Mouse (Mus musculus): Measurements from ENCODE around the gene Lats2.
A peak's percentile ranks its signal among the peaks of the same experiment; 100 is the strongest.
"Not testable (repeated sequence)": the region's sequence is repeated elsewhere in the genome, so short reads cannot be mapped to it uniquely, and the experiment has no call there.

Lats2 gene

DNA sequence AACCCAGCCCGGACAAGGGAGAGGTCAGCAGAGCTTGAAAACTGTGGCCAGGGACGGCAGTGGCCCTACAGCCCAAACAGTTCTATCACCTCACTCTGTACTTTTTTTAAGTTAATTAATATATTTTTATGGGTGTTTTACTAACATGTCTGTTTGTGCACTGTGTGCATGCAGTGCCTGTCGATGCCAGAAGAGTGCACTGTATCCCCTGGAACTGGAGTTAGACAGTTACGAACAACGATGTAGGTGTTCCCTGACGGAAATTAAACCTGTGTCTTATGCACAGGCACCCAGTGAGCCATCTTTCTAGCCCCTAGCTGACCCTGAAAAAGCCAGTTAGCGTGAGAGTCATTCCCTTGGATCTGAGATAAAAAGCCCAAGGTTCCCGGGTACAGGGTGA is 62.6 kb downstream of the Lats2 start:
- DNase-seq (ENCODE audit: low read depth), result peak; percentile 27

DNA sequence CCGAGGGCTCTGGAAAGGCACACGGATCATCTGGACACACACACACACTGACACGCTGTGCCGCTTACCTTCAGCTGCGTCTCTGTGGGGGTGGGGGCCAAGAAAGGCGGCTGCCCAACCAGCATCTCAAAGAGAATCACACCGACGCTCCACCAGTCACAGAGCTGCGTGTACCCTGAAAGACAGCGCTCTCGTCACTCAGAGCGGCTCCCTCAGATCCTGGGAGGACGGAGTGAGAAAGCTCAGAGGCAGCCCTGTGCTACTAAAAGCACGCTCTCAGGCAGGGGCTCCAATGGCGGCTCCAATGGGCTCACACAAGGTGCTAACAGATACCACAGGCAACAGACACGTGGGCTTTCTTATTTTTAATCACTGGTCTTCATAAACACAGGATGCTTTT is 63.9 kb downstream of the Lats2 start:
- no peak for DNase-seq (ENCODE audit: low read depth)

DNA sequence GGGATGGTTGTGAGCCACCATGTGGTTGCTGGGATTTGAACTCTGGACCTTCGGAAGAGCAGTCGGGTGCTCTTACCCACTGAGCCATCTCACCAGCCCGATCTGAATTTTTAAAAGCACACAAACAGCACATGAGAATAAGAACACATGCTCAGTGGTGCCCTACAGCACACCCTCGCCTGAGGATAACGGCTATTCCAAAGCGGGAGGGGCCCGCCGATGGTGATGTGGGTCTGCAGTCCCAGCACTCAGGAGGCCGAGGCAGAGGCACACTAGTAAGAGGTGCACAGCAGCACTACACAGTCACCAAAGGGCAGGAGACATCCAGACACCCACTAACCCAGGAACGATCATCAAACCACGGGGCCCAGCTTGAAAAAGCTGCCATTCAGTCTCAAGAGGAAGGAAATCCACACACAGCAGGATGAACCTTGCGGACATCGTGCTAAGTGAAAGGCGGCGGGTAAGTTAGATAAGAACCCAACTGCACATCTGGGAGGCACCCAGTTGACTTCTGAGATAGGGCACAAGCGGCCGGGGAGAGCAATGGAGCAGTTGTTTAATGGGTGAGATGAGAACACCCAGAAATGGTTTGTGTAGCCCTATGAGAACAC is 65.6 kb downstream of the Lats2 start:
- DNase-seq (ENCODE audit: low read depth), result no peak

DNA sequence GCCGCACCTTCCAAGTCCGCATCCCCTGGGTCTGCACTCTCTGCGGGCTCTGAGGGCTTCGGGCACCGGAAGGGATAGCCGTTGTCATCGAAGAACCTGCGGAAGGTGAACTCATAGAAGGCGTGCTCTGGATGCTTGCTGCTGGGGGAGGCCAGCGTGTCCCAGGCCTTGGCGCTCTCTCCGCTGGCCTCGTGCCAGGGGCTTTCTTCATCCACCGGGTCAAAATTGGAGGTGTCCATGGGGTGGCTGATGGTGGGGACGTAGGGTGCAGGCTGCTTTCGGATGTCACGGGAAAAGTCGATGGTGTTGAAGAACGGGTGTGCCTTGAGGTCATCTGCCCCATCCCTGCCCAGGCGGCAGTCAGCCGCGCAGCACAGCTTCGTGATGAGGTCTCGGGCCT is 66.9 kb downstream of the Lats2 start:
- no peak for DNase-seq (ENCODE audit: low read depth)

DNA sequence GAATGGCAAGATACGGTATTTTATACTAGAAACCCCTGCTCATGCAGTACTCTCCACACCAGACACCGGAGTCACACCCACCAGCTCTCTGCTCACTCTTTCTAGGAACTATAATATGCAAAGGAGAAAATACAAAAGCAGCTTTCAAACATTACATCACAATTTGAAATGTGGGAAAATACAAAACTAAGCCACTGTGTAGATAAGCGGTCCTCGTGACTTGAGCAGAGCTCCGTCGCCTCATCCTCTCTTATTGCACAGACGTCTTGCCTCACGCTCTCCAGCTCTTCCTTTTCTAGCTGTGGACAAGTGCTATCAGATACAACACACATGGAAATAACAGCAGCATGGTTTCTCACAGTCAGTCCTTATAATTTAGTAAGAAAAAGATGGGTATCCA is 67.5 kb downstream of the Lats2 start:
- no peak for DNase-seq (ENCODE audit: low read depth)

DNA sequence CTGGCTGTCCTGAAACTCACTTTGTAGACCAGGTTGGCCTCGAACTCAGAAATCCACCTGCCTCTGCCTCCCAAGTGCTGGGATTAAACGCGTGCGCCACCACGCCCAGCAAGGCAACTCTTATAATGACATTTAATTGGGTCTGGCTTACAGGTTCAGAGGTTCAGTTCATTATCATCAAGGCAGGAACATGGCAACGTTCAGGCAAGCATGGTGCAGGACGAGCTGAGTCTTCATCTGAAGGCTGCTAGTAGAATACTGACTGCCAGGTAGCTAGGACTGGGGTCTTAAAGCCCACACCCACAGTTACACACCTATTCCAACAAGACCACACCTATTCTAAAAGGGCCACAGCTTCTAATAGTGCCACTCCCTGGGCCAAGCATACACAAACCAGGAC is 70.1 kb downstream of the Lats2 start:
- not testable (repeated sequence) for DNase-seq (ENCODE audit: low read depth)

DNA sequence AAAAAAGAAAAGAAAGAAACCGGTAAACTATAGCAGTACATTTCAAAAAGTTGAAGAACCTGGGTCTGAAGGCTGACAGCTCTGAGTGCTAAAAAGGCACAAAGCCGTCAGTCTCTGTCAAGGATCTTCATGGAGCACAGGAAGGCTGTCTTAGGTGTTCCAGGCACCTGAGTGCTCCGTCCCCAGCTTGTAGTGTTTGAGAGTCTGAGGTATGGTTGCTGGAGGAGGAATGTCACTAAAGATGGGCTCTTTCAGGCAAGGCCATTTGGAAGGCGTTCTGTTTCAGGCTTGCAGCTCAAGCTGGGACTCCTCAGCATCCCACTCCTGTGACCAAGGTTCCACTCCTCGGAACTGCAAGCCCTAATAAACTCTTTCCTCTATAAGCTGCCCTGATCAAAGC is 70.7 kb downstream of the Lats2 start:
- no peak for DNase-seq (ENCODE audit: low read depth)

DNA sequence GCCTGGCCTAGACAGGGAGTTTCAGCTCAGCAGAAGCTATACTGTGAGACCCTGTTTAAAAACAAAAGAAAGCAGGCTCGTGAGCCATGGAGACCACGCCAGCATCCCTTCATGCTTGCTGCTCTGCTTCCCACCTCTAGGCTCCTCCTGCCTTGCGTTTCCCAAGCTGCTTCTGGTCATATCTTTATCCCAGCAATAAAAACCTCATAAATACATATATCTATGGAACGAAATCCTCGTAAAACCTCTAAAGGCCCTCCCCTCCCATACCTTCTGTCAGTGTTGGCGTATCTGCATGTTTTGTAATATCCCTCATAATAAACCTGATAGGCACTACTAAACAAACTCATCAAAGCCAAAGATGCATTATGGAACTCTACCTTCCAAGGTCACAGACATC is 71.5 kb downstream of the Lats2 start:
- DNase-seq (ENCODE audit: low read depth), result no peak

DNA sequence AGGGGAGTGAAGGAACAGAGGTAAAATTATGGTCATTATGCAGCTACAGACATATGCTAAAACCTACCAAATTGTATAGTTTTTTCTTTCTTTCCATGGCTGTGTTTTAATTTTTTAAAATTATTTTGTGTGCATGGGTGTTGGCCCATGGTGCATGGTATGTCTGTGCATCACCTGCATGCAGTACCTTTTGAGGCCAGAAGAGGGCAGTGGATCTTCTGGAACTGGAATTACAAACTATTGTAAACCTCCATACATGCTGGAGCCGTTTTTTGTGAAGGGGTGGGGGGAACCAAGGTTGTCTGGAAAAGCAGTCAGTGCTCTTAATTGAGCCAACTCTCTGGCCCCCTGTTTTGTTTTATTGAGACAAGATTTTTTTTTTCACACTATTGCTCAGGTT is 73.6 kb downstream of the Lats2 start:
- peak; percentile 76 for DNase-seq (ENCODE audit: low read depth)

DNA sequence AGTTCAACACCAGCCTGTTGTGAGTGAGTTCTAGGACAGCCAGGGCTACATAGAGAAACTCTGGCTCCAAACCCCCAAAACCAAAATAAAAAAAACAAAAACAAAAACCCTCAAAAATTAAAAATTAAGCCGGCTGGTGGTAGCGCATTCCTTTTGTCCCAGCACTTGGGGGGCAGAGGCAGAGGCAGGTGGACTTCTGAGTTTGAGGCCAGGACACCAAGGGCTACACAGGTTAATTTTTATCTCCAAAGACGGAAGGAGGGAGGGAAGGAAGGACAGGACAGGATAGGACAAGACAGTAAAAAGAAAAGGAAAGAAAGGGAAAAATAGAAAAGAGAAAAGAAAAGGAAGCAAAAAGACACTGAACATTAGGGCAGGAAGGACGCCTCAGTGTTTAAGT is 75.4 kb downstream of the Lats2 start:
- no peak for DNase-seq (ENCODE audit: low read depth)

DNA sequence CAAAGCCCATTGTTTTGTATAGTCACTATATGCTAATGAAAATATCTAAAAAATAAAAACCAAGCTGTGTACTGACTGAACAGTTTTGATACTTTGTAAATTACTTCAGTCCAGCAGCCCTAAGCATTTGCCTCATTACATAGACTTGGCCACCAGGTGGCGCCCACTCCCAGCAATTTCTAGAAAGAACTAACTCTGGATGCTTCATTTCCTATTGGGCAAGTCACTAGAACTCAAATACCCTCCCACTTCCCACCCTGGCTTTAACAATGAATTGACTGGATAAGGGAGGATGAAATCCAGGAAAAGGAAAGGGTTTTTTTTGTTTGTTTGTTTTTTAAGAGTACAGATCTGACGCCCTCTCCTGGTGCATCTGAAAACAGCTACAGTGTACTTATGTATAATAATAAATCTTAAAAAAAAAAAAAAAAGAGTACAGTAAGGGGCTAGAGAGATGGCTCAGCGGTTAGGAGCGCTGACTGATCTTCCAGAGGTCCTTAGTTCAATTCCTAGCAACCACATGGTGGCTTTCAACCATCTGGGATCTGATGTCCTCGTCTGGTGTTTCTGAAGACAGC is 78.1 kb downstream of the Lats2 start:
- peak; percentile 92 for DNase-seq (ENCODE audit: low read depth)

DNA sequence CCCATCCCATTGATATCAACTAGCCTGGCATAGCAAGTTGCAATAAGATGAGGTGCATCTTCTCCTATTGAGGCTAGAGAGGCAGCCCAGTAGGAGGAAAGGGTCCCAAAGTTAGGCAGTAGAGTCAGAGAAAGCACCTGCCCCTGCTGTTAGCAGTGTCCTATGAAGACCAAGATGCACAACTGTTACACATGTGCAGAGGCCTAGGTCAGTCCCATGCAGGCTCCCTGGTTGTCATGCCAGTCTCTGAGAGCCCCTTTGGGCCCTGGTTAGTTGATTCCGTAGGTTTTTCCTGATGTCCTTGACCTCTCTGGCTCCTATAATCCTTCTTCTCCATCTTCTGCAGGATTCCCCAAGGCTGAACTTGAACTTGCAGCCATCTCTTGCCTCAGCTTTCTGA is 78.7 kb downstream of the Lats2 start:
- DNase-seq (ENCODE audit: low read depth), result no peak

DNA sequence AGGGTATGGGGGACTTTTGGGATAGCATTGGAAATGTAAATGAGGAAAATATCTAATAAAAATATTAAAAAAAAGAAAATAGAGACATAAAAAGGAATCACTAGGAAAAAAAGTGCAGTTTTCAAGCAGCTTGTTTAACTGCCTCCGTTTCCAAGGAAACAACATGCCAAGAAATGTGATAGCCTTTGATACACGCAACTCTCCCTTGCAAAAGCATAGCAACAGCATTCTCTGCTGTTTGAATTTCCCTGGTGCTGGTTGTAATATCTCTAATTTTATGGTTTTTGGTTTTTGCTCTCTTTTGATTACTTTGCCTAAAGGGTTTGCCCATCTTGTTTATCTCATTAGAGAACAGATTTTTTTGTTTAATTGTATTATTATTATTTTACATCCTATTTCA is 82.7 kb downstream of the Lats2 start:
- DNase-seq (ENCODE audit: low read depth), result peak; percentile 24

DNA sequence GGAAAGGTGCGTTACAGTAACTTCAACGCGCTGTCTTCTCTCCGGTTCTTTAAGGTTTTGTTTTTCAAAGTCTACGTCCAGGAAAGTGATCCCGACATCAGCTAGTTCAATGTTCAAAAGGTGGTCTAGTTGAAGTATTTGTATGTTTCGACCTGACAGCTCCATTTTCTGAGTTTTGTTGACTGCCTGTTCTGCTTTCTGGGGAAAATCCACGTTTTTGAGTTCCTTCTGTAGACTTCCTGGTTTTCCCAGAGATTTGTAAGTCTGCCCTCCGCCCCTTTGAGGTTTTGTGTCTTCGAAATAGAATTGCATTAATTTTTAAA is 92.6 kb downstream of the Lats2 start:
- DNase-seq (ENCODE audit: low read depth), result no peak

DNA sequence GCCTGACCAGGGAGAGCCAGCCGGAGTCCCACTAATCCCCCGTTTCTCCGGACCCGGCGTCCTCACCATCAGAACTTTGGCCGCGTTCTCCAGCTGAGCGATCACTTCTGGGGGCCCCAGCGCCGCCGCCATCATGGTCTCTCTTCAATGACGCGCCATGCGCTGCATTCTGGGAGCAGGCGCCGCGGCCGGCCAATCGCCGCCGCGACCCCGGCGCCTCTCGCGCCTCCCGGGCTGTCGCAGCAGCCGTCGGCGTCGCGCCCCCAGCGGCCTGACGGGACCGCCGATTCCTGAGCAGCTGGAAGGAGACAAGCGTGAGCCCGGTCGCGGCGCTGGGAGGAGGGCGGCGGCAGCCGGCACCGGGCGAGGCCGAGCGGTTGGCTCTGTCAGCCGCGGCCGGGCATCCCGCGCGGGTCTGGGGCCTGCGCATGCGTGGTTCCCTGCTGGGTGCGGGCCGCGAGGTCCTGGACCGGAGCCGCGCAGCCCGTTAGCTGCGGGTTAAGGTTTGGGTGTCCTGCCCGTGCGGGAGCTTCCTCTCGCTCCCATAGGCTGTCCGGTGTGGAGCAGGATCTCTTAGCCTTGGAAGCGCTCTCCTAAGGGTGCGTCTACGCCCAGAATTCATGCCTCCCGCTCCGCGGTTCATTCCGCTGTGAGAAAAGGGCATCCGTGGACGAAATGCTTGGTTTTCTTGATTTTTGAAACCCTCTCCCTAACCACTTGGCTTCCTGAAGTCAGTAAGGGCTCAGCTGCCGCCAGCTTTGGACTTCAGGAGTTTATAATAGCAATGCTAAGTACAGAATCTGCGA is 93.2 kb downstream of the Lats2 start, which contains the start of gene Xpo4:
Gene Xpo4, minus strand, starts transcription at position 609 of the 806 bp plus-strand sequence.
- peak; percentile 83 for DNase-seq (ENCODE audit: low read depth)

DNA sequence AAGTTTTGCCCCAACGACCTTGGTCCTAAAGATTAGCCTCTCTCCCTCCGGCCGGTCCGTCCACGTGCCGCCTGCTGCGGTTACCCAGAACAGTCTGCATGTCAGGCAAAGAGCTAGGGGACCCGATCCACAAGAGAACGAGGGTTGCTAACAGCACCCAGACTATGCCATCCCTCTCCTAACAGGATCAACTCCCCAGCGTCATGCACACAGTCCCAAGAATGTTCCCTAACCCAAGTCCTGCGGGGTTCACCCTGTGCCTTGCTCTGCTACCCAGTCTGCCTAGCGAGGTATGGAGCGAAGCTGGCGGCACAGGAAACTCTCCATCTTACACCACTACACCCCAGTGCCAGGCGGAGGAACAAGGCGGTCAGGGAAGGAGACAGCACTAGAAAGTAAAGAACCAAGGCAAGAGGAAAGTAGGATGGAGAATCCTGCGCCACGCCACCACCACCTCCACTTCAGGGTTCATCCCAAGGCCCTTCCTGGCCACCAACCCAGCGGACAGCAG is 93.8 kb downstream of the Lats2 start:
- DNase-seq (ENCODE audit: low read depth), result peak; percentile 10

DNA sequence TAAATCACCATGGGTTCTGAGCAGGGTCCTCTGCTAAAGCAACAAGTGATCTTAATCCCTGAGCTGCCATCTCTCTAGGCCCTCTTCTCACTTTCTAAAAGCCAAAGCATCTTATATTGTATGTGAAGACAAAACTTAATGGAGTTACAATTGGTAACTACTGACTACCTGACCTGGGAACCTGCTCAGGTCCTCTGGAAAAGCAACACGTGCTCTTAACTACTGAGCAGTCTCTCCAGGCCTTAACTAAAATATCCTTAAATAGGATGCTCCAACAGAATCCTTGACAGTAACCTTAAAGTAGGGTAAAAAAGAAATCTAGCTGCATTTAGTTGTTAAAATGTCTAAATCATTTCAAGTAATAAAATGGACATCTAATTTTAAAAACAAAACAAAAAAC is 94.6 kb downstream of the Lats2 start:
- DNase-seq (ENCODE audit: low read depth), result no peak

DNA sequence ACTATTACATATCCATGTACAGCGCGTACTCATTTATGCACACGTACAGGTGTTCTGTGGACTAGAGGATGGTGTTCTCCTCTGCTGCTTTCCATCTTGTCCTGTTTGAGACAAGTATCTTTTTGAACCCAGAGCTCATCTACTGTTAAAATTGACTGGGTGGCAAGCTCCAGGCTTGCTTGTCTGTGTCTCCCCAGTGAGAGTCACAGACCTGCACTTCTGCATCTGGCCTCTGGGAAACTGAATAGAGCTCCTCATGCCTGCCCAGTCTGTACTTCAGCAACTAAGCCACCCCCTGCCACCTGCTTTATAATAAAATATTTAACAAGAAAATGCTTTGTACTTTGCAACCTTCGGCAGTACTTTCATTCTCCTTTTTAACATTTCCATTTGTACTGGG is 99.9 kb downstream of the Lats2 start:
- DNase-seq (ENCODE audit: low read depth), result peak; percentile 2

DNA sequence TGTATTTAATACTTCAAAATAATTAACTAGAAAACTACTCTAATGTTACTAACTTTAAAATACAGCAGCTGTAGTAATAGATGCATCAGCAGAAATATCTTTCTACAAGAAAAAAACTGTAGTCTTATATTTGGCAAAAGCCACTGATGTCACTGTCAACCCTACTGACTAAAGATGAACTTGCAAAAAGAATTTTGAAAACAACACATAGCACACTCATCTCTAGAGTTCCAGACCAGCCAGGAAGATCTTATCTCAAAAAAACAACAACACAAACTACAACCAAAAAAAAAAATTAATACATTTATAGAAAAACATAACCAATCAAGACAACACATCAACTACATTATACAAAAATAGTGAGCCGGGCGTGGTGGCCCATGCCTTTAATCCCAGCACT is 100.7 kb downstream of the Lats2 start:
- no peak for DNase-seq (ENCODE audit: low read depth)

DNA sequence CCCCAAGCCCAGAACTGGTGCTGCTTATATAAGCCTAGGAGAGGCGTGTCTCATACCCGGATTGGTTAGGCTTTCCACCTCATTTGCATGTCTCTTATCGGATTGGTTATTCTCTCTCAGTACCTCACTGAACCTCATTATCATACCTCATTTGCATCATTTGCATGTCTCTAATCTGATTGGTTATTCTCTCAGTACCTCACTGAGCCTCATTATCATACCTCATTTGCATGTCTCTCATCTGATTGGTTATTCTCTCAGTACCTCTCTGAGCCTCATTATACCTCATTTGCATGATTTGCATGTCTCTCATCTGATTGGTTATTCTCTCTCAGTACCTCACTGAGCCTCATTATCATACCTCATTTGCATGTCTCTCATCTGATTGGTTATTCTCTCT is 101.7 kb downstream of the Lats2 start:
- DNase-seq (ENCODE audit: low read depth), result not testable (repeated sequence)

DNA sequence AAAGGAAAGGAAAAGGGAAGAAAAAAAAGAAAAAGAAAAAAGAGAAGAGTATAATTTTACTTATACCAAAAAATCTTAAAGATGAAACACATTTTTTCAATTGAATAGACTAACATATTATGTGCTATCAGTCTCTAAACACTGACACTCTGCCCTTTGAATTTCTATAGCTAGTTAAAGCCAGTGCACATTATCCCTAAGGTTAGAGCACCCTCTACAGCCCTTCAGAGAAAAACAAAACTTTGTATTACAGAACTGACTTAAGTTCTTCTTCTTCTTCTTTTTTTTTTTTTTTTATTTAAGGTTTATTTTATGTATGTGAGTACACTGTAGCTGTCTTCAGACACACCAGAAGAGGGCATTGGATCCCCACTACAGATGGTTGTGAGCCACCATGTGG is 108.7 kb downstream of the Lats2 start:
- DNase-seq (ENCODE audit: low read depth), result peak; percentile 15

DNA sequence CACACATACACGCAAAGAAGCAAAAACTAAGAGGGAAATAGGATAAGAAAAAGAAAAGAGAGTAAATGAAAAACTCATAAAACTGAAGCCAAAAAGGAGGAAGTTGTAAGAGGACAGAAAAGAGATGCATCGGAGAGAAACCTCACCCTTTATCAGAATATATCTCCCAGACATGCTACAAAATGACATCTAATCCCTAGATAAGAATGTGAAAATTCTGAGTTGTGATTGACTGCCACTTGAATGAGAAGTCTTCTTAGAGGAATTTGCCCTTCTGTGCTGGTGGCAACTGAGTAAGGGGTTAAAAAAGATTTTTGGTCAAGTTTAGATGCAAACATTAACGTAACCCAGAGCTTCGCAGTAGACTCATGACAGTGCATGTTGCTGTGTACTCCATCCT is 112.0 kb downstream of the Lats2 start:
- DNase-seq (ENCODE audit: low read depth), result no peak

Measured in NIH3T3 (cell line).